Mouse (Mus musculus) stomach, embryonic 16.5 days (tissue): ENCODE measurements around the gene Tmem186. TPM values are rescaled to one million over a fixed set of nuclear protein-coding genes. Genes with fewer than 3 reads are reported as not detected.

Experiments used
- ATAC-seq: fragments of 200-750 bp; cut with Nextera tagmentation; 2 replicates; pipeline ENCODE4 v1.8.0; 2017; ENCODE audit warnings: moderate number of reproducible peaks, moderate TSS enrichment; ENCODE audit not compliant: insufficient read depth, low FRiP score
- H3K27ac ChIP-seq: fragments of 300-500 bp; sonication (generic); 2 replicates; pipeline ENCODE4 v1.5.1; 2014; ENCODE audit warnings: low read length
- H3K27me3 ChIP-seq: fragments of 300-500 bp; sonication (generic); 2 replicates; pipeline ENCODE4 v1.6.1; 2014; ENCODE audit warnings: low read length, control low read depth, mixed read lengths; ENCODE audit not compliant: control insufficient read depth, insufficient read depth
- H3K36me3 ChIP-seq: fragments of 300-500 bp; sonication (generic); 2 replicates; pipeline ENCODE4 v1.6.1; 2014; ENCODE audit warnings: low read length; ENCODE audit not compliant: control insufficient read depth, insufficient read depth
- H3K4me1 ChIP-seq: fragments of 300-500 bp; sonication (generic); 2 replicates; pipeline ENCODE4 v1.6.1; 2014; ENCODE audit warnings: low read length, control low read depth, mixed read lengths; ENCODE audit not compliant: control insufficient read depth, insufficient read depth
- H3K4me2 ChIP-seq: fragments of 300-500 bp; sonication (generic); 2 replicates; pipeline ENCODE4 v1.6.1; 2014; ENCODE audit warnings: low read depth, low read length, mixed read lengths
- H3K4me3 ChIP-seq: fragments of 300-500 bp; sonication (generic); replicated peaks from 2 replicates; pipeline ENCODE4 v1.5.1; 2014; ENCODE audit warnings: mild to moderate bottlenecking, low read length
- H3K9ac ChIP-seq: fragments of 300-500 bp; sonication (generic); 2 replicates; pipeline ENCODE4 v1.6.1; 2014; ENCODE audit warnings: low read length
- H3K9me3 ChIP-seq: fragments of 300-500 bp; sonication (generic); replicated peaks from 2 replicates; pipeline ENCODE4 v1.6.1; 2016; ENCODE audit warnings: low read length, control low read depth; ENCODE audit not compliant: control insufficient read depth
- WGBS: fragments of 180-500 bp; shearing (Covaris S2); extraction: QIAGEN DNeasy Blood & Tissue Kit; methylation state at CpG from one replicate; pipeline ENCODE4 v1.1.7; 2014; 5-methylcytosine and 5-hydroxymethylcytosine counted together
- polyA plus RNA-seq: library from polyadenylated mRNA; unstranded; fragments of >200 nt; fragmentation: Nextera tagmentation; extraction: Ambion mirVana; gene quantifications from 2 replicates; pipeline ENCODE4 v1.2.1, GENCODE M21; 2015

Tmem186 gene
- polyA plus RNA-seq, 1 experiment from 2014 or later = 19.7 TPM

- Histone ChIP-seq H3K27ac (no peak overlapping the region), H3K4me1 (peaks cover 16% of the 10 kb centered on the region), H3K9ac (no peak overlapping the region), H3K9me3 (no peaks in the 10 kb centered on the region), H3K4me3 (no peak overlapping the region), H3K36me3 (peaks cover 17% of the 10 kb centered on the region), H3K4me2 (no peak overlapping the region), H3K27me3 (no peaks in the 10 kb centered on the region)
- 71% methylated on average over 11 of the region's 11 CpGs for WGBS
- no peak for ATAC-seq
Measured at GRCm38 (mm10) chr16:8639466-8640191, 2.1 kb upstream of the Tmem186 start.

GRCm38 (mm10) chr16:8638131-8638530 is 619 bp upstream of the Tmem186 start:
- peak overlapping the region; percentile 89 for H3K9ac ChIP-seq
- H3K4me2 ChIP-seq = peak overlapping the region; percentile 56
- no peak for ATAC-seq
- 26% methylated on average over 7 of the region's 7 CpGs for WGBS
- peaks cover 7% of the 10 kb centered on the region for H3K36me3 ChIP-seq
- no peaks in the 10 kb centered on the region for H3K9me3 ChIP-seq
- peak overlapping the region; percentile 75 for H3K4me3 ChIP-seq
- H3K4me1 ChIP-seq = peaks cover 16% of the 10 kb centered on the region
- no peaks in the 10 kb centered on the region for H3K27me3 ChIP-seq
- H3K27ac ChIP-seq = peak overlapping the region; percentile 89

GRCm38 (mm10) chr16:8636867-8637216 is 670 bp downstream of the Tmem186 start:
- Histone ChIP-seq H3K4me3 (peak overlapping the region; percentile 75), H3K36me3 (peaks cover 10% of the 10 kb centered on the region; the same call in 1 of the 2 replicates), H3K4me1 (peaks cover 16% of the 10 kb centered on the region), H3K4me2 (peak overlapping the region; percentile 93), H3K9ac (peak overlapping the region; percentile 89), H3K27ac (peak overlapping the region; percentile 89), H3K27me3 (no peaks in the 10 kb centered on the region), H3K9me3 (no peaks in the 10 kb centered on the region)
- under 1% methylated on average over 13 of the region's 13 CpGs for WGBS
- peak; percentile 22; the same call in 1 of the 2 replicates for ATAC-seq

GRCm38 (mm10) chr16:8631428-8631827 is 6.1 kb downstream of the Tmem186 start:
- Histone ChIP-seq H3K4me3 (no peak overlapping the region), H3K4me2 (no peak overlapping the region), H3K36me3 (peaks cover 10% of the 10 kb centered on the region; the same call in 1 of the 2 replicates), H3K9ac (no peak overlapping the region), H3K4me1 (peaks cover 6% of the 10 kb centered on the region), H3K27me3 (no peaks in the 10 kb centered on the region), H3K27ac (no peak overlapping the region), H3K9me3 (no peaks in the 10 kb centered on the region)
- 83% methylated on average over 5 of the region's 5 CpGs for WGBS
- ATAC-seq = no peak

- WGBS = 76% methylated on average over 2 of the region's 2 CpGs
- ATAC-seq = no peak
Measured at GRCm38 (mm10) chr16:8630419-8630818, 7.1 kb downstream of the Tmem186 start.

DNA sequence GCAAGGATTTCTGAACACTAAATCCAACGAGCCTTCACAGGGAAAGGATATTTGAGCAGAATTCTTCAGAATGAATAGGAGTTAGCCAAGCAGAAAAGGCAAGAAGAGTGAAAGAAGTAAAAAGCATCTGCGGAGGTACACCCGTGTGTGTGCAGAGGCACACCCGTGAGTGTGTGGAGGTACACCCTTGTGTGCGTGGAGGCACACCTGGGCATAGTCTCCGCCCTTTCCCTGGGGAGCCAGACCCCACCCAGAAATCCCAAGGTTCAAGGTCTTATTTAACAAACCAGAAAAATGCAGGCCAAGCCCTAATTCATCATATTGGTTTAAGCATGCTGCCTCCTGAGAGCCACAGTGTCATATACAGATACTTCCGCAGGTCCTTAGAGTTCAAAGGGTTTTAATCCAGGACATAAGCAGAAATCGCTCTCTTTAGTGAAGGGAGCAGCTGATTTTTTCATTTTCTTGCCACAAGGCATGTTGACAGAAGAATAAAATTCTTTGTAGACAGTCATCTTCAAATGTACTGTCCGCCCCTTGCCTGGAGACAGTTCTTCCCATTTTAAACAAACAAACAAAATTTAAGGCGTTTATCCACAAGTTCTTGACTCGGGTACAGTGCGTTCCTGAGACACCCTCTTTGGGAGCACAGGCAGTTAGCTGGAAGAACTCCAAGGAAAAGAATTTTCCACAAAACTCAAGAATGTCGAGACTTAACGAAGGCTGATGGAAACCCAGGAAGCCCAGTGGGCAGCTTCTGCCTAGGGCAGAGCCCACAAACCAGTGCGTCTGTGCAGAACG is 17.0 kb downstream of the Tmem186 start:
- no peaks in the 10 kb centered on the region for H3K9me3 ChIP-seq
- peak overlapping the region; percentile 72 for H3K27ac ChIP-seq
- H3K4me1 ChIP-seq = peaks cover 18% of the 10 kb centered on the region
- peak; percentile 81; the same call in 1 of the 2 replicates for ATAC-seq
- no peak overlapping the region for H3K4me3 ChIP-seq
- no peak overlapping the region for H3K9ac ChIP-seq
- H3K27me3 ChIP-seq = no peaks in the 10 kb centered on the region
- 44% methylated on average over 16 of the region's 16 CpGs for WGBS
- H3K36me3 ChIP-seq = no peaks in the 10 kb centered on the region
- peak overlapping the region; percentile 29; the same call in 1 of the 2 replicates for H3K4me2 ChIP-seq

More at GRCm38 (mm10) chr16:8630419-8630818, 7.1 kb downstream of the Tmem186 start:
- Histone ChIP-seq H3K4me2 (no peak overlapping the region), H3K9me3 (no peaks in the 10 kb centered on the region), H3K4me1 (no peaks in the 10 kb centered on the region), H3K9ac (no peak overlapping the region), H3K27me3 (no peaks in the 10 kb centered on the region), H3K36me3 (peaks cover 7% of the 10 kb centered on the region; the same call in 1 of the 2 replicates), H3K4me3 (no peak overlapping the region), H3K27ac (no peak overlapping the region)

GRCm38 (mm10) chr16:8619659-8620314 is 17.7 kb downstream of the Tmem186 start:
- Histone ChIP-seq H3K4me2 (peak overlapping the region; percentile 29; the same call in 1 of the 2 replicates), H3K27me3 (no peaks in the 10 kb centered on the region), H3K4me3 (no peak overlapping the region), H3K9ac (no peak overlapping the region; the same call in 1 of the 2 replicates), H3K36me3 (no peaks in the 10 kb centered on the region), H3K4me1 (peaks cover 18% of the 10 kb centered on the region), H3K9me3 (no peaks in the 10 kb centered on the region), H3K27ac (peak overlapping the region; percentile 72)
- ATAC-seq = no peak
- 16% methylated on average over 10 of the region's 10 CpGs for WGBS

DNA sequence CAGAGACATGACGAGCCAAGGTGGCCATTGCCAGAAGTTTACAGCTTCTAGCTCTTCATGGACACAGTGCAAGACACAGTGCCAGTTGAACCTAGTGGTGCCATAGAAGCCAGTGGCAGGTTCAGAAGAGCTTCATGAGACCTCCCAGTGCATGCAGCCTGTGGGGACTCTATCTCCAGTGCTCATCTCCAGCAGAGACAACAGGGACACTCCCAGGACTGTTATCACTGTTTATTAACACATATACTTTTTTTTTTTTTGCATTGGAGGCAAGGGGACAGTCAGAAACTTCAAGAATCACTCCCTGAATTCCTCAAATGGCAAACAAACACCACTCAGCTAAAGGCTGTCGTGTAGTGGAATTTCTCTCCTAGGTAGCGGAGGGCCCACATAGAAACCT is 24.1 kb downstream of the Tmem186 start:
- 79% methylated on average over 3 of the region's 3 CpGs for WGBS
- no peaks in the 10 kb centered on the region for H3K36me3 ChIP-seq

More for the DNA sequence above, 24.1 kb downstream of the Tmem186 start:
- Histone ChIP-seq H3K27me3 (no peaks in the 10 kb centered on the region), H3K9ac (no peak overlapping the region), H3K4me1 (no peaks in the 10 kb centered on the region), H3K4me2 (no peak overlapping the region), H3K9me3 (no peaks in the 10 kb centered on the region), H3K4me3 (no peak overlapping the region), H3K27ac (no peak overlapping the region)
- ATAC-seq = no peak
